Mouse (Mus musculus) inflammation-experienced regulatory T-cells, adult 6 months (primary cell): ENCODE results near the gene Reln. TPM values are rescaled to one million over a fixed set of nuclear protein-coding genes. Genes with fewer than 3 reads are reported as not detected.

Experiments
- ATAC-seq: one replicate; pipeline ENCODE4 v1.8.0; 2017
- polyA plus RNA-seq, 3 experiments: library from polyadenylated mRNA; unstranded; fragments of 100-300 nt; shearing (Covaris generic); gene quantifications; one replicate each; pipeline ENCODE4 v1.2.1; 2017

Reln gene
- polyA plus RNA-seq, 3 experiments from 2014 or later: 0.09 TPM; not detected in 2

GRCm38 (mm10) chr5:21983021-21983667, 361.4 kb downstream of the Reln start:
- ATAC-seq: no peak

DNA sequence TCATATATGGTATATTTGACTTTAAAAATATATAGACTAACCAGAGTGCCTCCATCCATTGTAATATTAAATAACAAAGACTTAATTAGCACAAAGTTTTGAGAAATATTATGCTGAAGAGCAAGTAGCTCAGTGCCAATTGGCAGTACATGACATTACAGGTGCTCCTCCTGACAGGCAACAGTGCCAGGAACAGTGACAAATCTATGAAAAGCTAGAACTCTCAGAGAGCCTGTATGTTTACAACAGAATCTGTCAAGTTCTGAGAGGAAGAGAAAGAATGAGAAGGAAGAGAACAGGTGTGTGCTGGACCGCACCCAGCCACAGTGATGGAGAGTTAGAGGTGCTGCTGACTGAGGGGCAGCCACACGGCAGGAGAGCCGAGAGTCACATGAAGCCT, 363.3 kb downstream of the Reln start:
- no peak for ATAC-seq

GRCm38 (mm10) chr5:21980544-21980943, 364.0 kb downstream of the Reln start:
- ATAC-seq: no peak

GRCm38 (mm10) chr5:21973266-21974010, 371.1 kb downstream of the Reln start:
- no peak for ATAC-seq

GRCm38 (mm10) chr5:21961796-21962195, 382.7 kb downstream of the Reln start:
- ATAC-seq: no peak

GRCm38 (mm10) chr5:21960151-21960550, 384.4 kb downstream of the Reln start:
- no peak for ATAC-seq

DNA sequence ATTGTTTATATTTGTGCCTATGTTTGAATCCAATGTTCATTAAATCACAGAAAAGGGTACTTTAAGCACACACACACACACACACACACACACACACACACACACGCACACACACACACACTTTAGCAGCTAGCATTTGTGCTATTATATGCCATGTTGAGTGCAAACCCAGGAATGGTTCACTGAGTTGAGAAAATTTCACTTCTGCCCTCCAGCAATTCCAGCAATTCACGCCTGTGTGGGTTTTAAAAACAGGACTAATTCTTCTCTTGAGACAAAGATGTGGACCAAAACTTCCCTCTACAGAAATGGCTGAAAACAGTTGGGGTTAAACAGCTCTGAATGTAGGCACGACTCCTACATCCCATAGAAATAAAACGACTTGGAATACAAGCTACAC, 386.9 kb downstream of the Reln start:
- no peak for ATAC-seq

DNA sequence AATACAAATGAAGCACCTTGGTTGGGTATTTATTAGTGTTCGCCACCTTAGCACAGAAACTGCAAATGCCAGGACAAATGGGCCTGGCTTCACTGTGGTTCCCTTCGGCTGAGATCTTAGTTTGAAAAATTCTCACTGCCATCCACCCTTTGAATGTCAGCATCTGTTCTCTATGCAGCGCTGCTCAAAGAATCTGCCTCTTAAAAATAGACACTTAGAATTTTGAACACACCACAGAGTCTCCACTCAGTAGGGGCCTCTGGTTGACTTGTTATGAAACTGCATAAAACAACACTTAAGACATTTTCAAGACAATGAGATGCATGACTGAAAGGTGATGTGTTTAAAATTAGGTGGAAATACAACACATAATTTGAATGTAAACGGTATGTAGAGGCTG, 387.4 kb downstream of the Reln start:
- no peak for ATAC-seq

- no peak for ATAC-seq
Measured at GRCm38 (mm10) chr5:21949507-21949897, 395.0 kb downstream of the Reln start.

DNA sequence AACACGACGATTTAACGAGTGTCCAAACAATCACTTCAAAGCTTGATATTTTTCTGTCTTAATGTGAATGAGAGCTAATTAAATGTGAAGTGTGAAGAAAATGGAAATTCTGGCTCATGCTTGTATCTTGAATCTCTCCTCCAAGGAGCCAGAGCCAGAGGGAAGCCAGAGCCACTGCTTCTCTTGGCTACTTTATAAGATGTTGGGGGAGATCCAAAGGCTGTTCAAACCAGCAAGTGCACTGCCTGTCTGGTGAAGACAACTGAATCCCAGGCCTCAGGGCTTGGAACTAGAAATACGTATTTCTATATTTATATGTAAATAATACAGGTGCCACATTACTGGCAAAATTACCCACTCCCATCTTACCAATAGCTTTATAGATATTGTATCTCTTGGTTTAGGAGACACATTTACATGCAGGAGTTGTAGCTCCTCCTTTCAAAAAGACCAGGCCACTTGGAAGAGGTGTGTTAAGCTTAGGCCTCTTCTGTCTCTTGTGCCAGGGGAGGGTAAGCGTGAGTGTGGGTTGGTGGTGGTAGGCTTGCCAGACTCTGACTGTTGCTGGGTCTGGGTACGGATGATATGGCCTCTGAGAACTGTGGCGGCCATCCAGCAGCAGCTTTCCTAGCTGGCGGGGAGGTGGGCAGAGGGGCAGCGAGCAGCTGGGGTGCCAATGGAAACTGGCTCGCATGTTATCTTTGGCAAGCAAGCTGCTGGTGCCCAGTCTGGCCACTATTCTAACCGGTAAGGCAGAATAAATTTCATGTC, 395.6 kb downstream of the Reln start:
- no peak for ATAC-seq

DNA sequence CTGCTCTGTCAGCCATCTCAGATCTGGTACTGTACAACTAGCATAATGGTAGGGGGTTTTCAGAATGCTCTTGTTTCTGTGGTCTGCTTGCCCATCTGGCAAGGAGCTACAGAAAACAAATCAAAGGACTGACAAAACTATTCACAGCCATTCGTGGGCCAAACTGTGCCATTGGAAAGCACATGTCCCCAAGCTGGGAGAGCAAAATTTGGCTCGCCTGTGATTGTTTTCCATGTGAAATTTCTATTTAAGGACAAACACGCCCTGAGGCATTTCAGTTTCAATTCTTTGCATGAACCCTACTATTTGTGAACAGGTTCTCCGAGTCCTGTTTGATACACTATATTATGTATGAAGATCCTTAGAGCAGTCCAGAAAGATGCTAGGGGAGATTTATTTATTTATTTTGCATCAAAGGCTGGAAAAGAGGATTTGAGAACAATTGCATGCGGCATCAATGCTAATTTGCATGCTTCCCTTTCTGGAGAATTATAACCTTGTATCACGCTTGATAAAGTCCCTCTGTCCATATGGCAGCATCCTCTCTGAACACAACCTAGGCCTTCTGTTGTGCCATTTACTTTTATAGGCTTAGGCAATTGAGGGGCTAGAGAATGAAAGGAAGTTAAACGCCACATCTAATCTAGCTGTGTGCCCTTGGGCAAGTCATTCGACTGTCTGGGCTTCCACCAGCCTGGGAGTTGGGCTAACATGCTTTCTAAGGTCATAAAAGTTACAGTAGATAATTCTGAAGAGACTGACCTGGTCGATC, 396.7 kb downstream of the Reln start:
- ATAC-seq: no peak

DNA sequence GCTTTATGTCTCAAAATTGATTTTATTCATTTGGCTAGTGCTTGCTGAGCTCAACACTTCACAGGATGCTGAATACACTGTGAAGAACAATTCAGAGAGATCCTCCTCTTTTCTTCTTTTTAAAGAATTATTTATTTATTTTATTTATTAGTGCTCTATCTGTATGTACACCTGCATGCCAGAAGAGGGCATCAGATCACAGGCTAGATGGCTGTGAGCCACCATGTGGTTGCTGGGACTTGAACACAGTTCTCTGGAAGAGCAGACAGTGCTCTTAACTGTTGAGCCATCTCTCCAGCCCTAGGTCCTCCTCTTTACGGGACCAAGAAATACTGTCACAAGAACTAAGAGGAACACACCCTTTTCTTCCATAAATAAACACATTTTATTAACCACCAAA, 399.9 kb downstream of the Reln start:
- no peak for ATAC-seq

GRCm38 (mm10) chr5:21939405-21939804, 405.1 kb downstream of the Reln start:
- ATAC-seq: no peak

DNA sequence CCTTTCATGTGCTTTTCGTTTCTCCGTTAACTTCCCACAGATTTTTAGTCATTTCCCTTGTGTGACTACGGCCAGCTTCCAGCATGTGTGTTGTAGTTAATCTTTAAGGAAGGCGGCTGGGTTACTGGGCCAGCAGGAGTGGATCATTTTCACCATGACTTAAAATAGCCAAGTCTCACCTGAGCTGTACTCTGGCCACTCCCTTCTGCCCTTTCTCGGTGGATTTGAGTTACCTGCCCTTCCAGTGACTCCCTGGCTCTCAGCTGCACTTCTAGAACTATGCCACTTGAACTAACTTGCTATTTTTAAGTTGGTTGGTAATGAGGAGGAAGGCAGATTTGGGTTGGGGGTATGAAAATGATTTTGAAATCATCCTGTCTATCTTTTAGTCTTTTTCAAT, 406.4 kb downstream of the Reln start:
- ATAC-seq: no peak

DNA sequence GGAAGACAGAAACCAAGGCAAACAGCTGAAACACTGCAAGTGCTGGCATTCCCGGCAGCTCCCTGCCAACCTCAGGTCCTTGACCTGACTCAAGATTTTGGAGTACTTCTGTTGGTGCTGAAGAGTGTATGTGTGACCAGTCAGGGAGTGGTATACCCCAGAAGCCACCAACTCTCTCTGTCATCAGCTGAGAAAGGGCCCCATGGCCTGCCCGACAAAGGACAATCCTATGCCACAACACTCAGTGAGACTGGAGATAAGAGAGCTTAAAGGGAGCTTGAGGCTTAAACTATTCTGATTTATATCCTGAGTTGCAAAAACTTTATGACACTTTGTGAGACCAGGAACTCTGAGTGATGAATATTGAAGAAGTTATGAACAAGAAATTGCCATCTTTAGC, 407.9 kb downstream of the Reln start:
- ATAC-seq: no peak

GRCm38 (mm10) chr5:21936096-21936495, 408.4 kb downstream of the Reln start:
- no peak for ATAC-seq

DNA sequence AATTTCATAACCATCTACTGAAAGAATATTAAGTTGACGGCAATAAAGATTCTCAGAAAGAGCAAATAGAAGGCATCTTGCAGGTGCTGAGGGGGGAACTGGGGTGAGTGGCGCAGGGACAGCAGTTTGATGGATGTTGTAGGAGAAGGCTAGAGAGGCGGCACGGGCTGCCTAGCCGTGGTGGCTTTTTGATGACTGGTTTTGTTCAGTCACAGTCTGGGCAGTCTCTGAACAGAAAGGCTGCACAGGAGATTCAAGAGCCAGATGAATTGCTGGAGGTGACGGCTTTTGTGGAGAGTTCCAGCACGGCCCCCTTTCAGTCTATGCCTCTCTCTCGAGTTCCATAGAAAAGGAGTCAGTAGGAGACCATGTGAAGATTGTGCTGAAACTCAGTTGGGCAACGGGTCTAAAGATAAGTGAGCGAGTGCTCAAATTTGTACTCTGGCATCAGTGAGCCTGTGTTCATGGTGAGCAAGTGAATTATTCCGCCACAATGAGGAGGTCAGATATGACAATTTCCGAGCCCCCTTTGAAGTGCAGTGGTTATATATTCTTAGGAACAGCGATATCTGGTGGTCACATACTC, 409.6 kb downstream of the Reln start:
- ATAC-seq: no peak

GRCm38 (mm10) chr5:21934173-21934698, 410.3 kb downstream of the Reln start:
- ATAC-seq: no peak

- ATAC-seq: no peak
Measured at GRCm38 (mm10) chr5:21933340-21934075, 411.0 kb downstream of the Reln start.

GRCm38 (mm10) chr5:21931151-21931550, 413.4 kb downstream of the Reln start:
- ATAC-seq: no peak

- ATAC-seq: no peak
Measured at GRCm38 (mm10) chr5:21920310-21920709, 424.2 kb downstream of the Reln start.
